Mouse (Mus musculus): Measurements from ENCODE around the gene Ctu1.
"Not testable (repeated sequence)": the region's sequence is repeated elsewhere in the genome, so short reads cannot be mapped to it uniquely, and the experiment has no call there.

Gene Ctu1

GRCm38 (mm10) chr7:43671809-43672580 is at the start of gene Ctu1:
Gene Ctu1 (plus strand): TSS chr7:43672016.
- peak; percentile 95 for DNase-seq (ENCODE audit: low read depth, low spot score)

GRCm38 (mm10) chr7:43622927-43623326 is 48.9 kb upstream of the Ctu1 start:
- no peak for DNase-seq (ENCODE audit: low read depth, low spot score)

- DNase-seq (ENCODE audit: low read depth, low spot score) = peak; percentile 51
These were observed 48.0 kb upstream of the Ctu1 start for GRCm38 (mm10) chr7:43623819-43624218.

GRCm38 (mm10) chr7:43625065-43625464 is 46.8 kb upstream of the Ctu1 start:
- DNase-seq (ENCODE audit: low read depth, low spot score) = no peak

GRCm38 (mm10) chr7:43625794-43626422 is 45.9 kb upstream of the Ctu1 start:
- no peak for DNase-seq (ENCODE audit: low read depth, low spot score)

- DNase-seq (ENCODE audit: low read depth, low spot score) = no peak
These were observed 37.9 kb upstream of the Ctu1 start for GRCm38 (mm10) chr7:43633940-43634339.

GRCm38 (mm10) chr7:43634500-43634899 is 37.3 kb upstream of the Ctu1 start, which contains the start of gene Ceacam18:
Gene Ceacam18 (plus strand): TSS chr7:43634707.
- DNase-seq (ENCODE audit: low read depth, low spot score) = no peak

- no peak for DNase-seq (ENCODE audit: low read depth, low spot score)
These were observed 35.6 kb upstream of the Ctu1 start for GRCm38 (mm10) chr7:43636194-43636593.

GRCm38 (mm10) chr7:43637118-43637517 is 34.7 kb upstream of the Ctu1 start:
- DNase-seq (ENCODE audit: low read depth, low spot score) = no peak

- no peak for DNase-seq (ENCODE audit: low read depth, low spot score)
These were observed 29.2 kb upstream of the Ctu1 start for GRCm38 (mm10) chr7:43642587-43642986.

- no peak for DNase-seq (ENCODE audit: low read depth, low spot score)
These were observed 28.7 kb upstream of the Ctu1 start for GRCm38 (mm10) chr7:43643046-43643652.

GRCm38 (mm10) chr7:43652683-43653082 is 19.1 kb upstream of the Ctu1 start:
- DNase-seq (ENCODE audit: low read depth, low spot score) = no peak

- DNase-seq (ENCODE audit: low read depth, low spot score) = no peak
These were observed 17.3 kb upstream of the Ctu1 start for GRCm38 (mm10) chr7:43654519-43654918.

GRCm38 (mm10) chr7:43656232-43656631 is 15.6 kb upstream of the Ctu1 start:
- no peak for DNase-seq (ENCODE audit: low read depth, low spot score)

GRCm38 (mm10) chr7:43660002-43660401 is 11.8 kb upstream of the Ctu1 start, which contains the start of gene Siglece:
Gene Siglece (minus strand): TSS chr7:43660161.
- no peak for DNase-seq (ENCODE audit: low read depth, low spot score)

- DNase-seq (ENCODE audit: low read depth, low spot score) = no peak
These were observed 9.0 kb upstream of the Ctu1 start for GRCm38 (mm10) chr7:43662804-43663203.

- not testable (repeated sequence) for DNase-seq (ENCODE audit: low read depth, low spot score)
These were observed 4.6 kb upstream of the Ctu1 start for GRCm38 (mm10) chr7:43667221-43667620.

GRCm38 (mm10) chr7:43668582-43668981 is 3.2 kb upstream of the Ctu1 start:
- DNase-seq (ENCODE audit: low read depth, low spot score) = peak; percentile 66

- DNase-seq (ENCODE audit: low read depth, low spot score) = no peak
These were observed 580 bp upstream of the Ctu1 start for GRCm38 (mm10) chr7:43671064-43671808.

GRCm38 (mm10) chr7:43672581-43673260 is 905 bp downstream of the Ctu1 start:
- no peak for DNase-seq (ENCODE audit: low read depth, low spot score)

- peak; percentile 41 for DNase-seq (ENCODE audit: low read depth, low spot score)
These were observed 3.3 kb downstream of the Ctu1 start for GRCm38 (mm10) chr7:43675091-43675490.

Measured in ES-CJ7 (cell line).